Mouse (Mus musculus) heart, embryonic 13.5 days (tissue): ENCODE data around the gene Atp13a1. TPM values are rescaled to one million over a fixed set of nuclear protein-coding genes. Genes with fewer than 3 reads are reported as not detected.
A peak's percentile ranks its signal among the peaks of the same experiment; 100 is the strongest.

Experiments
- ATAC-seq: fragments of 200-750 bp; cut with Nextera tagmentation; 2 replicates; pipeline ENCODE4 v1.8.0; 2017; ENCODE audit warnings: moderate TSS enrichment; ENCODE audit not compliant: insufficient number of reproducible peaks, low FRiP score, low TSS enrichment; ENCODE audit errors: extremely low read depth
- H3K27ac ChIP-seq: fragments of 300-500 bp; sonication (generic); replicated peaks from 2 replicates; pipeline ENCODE4 v1.5.1; 2015; ENCODE audit warnings: moderate library complexity, mild to moderate bottlenecking, inconsistent platforms
- H3K27me3 ChIP-seq: fragments of 300-500 bp; sonication (generic); replicated peaks from 2 replicates; pipeline ENCODE4 v1.6.1; 2015; ENCODE audit warnings: mild to moderate bottlenecking, inconsistent platforms
- H3K36me3 ChIP-seq: fragments of 300-500 bp; sonication (generic); 2 replicates; pipeline ENCODE4 v1.6.1; 2015; ENCODE audit warnings: mild to moderate bottlenecking, inconsistent platforms
- H3K4me1 ChIP-seq: fragments of 300-500 bp; sonication (generic); 2 replicates; pipeline ENCODE4 v1.6.1; 2015; ENCODE audit warnings: inconsistent platforms
- H3K4me2 ChIP-seq: fragments of 300-500 bp; sonication (generic); 2 replicates; pipeline ENCODE4 v1.6.1; 2015; ENCODE audit warnings: inconsistent platforms, mild to moderate bottlenecking, moderate library complexity
- H3K4me3 ChIP-seq: fragments of 300-500 bp; sonication (generic); 2 replicates; pipeline ENCODE4 v1.5.1; 2015; ENCODE audit warnings: moderate library complexity, mild to moderate bottlenecking, inconsistent platforms
- H3K9ac ChIP-seq: fragments of 300-500 bp; sonication (generic); 2 replicates; pipeline ENCODE4 v1.6.1; 2015; ENCODE audit warnings: inconsistent platforms, mild to moderate bottlenecking, moderate library complexity
- H3K9me3 ChIP-seq: fragments of 300-500 bp; sonication (generic); 2 replicates; pipeline ENCODE4 v1.6.1; 2016; ENCODE audit warnings: inconsistent platforms
- WGBS: fragments of 180-500 bp; shearing (Covaris S2); methylation state at CpG from one replicate; pipeline ENCODE4 v1.1.7; 2015; ENCODE audit warnings: mixed read lengths; 5-methylcytosine and 5-hydroxymethylcytosine counted together
- polyA plus RNA-seq: library from polyadenylated mRNA; unstranded; fragments of >200 nt; fragmentation: Nextera tagmentation; extraction: Ambion mirVana; gene quantifications from 2 replicates; pipeline ENCODE4 v1.2.1, GENCODE M21; 2015

Atp13a1 gene
- polyA plus RNA-seq, 1 experiment from 2014 or later, result 25.3 TPM

GRCm38 (mm10) chr8:69777111-69777510, 13.9 kb upstream of the Atp13a1 start:
- ATAC-seq, result no peak
- H3K9ac ChIP-seq, result no peak overlapping the region
- H3K36me3 ChIP-seq, result no peaks in the 10 kb centered on the region
- no peak overlapping the region for H3K4me2 ChIP-seq
- H3K4me3 ChIP-seq, result no peak overlapping the region
- 56% methylated on average over 12 of the region's 12 CpGs for WGBS
- no peak overlapping the region for H3K27ac ChIP-seq
- H3K27me3 ChIP-seq, result no peaks in the 10 kb centered on the region
- peaks cover 25% of the 10 kb centered on the region for H3K4me1 ChIP-seq
- no peaks in the 10 kb centered on the region for H3K9me3 ChIP-seq

- H3K27ac ChIP-seq, result no peak overlapping the region
- H3K36me3 ChIP-seq, result peaks cover 10% of the 10 kb centered on the region
- H3K4me3 ChIP-seq, result no peak overlapping the region
- H3K9ac ChIP-seq, result no peak overlapping the region
- no peak for ATAC-seq
- no peaks in the 10 kb centered on the region for H3K27me3 ChIP-seq
- no peak overlapping the region for H3K4me2 ChIP-seq
- H3K4me1 ChIP-seq, result peaks cover 25% of the 10 kb centered on the region
- 83% methylated on average over 5 of the region's 5 CpGs for WGBS
- no peaks in the 10 kb centered on the region for H3K9me3 ChIP-seq
Observed at GRCm38 (mm10) chr8:69789105-69789504, 1.9 kb upstream of the Atp13a1 start.

- Histone ChIP-seq H3K9ac (peak overlapping the region; percentile 98; the same call in 1 of the 2 replicates), H3K9me3 (no peaks in the 10 kb centered on the region), H3K36me3 (peaks cover 17% of the 10 kb centered on the region), H3K27ac (no peak overlapping the region), H3K27me3 (no peaks in the 10 kb centered on the region), H3K4me1 (peaks cover 25% of the 10 kb centered on the region), H3K4me2 (peak overlapping the region; percentile 88), H3K4me3 (peak overlapping the region; percentile 100)
- WGBS, result 57% methylated on average over 5 of the region's 5 CpGs
- ATAC-seq, result no peak
Observed at GRCm38 (mm10) chr8:69789731-69790130, 1.2 kb upstream of the Atp13a1 start.

GRCm38 (mm10) chr8:69790364-69790763, 599 bp upstream of the Atp13a1 start:
- H3K9ac ChIP-seq, result peak overlapping the region; percentile 98
- H3K4me2 ChIP-seq, result peak overlapping the region; percentile 88
- H3K9me3 ChIP-seq, result no peaks in the 10 kb centered on the region
- peak overlapping the region; percentile 100 for H3K4me3 ChIP-seq
- 23% methylated on average over 11 of the region's 11 CpGs for WGBS
- peak overlapping the region; percentile 91 for H3K27ac ChIP-seq
- no peak for ATAC-seq
- no peaks in the 10 kb centered on the region for H3K27me3 ChIP-seq
- H3K4me1 ChIP-seq, result peaks cover 25% of the 10 kb centered on the region
- H3K36me3 ChIP-seq, result peaks cover 23% of the 10 kb centered on the region

GRCm38 (mm10) chr8:69791415-69792068, 579 bp downstream of the Atp13a1 start:
- H3K4me1 ChIP-seq, result peaks cover 25% of the 10 kb centered on the region
- H3K9ac ChIP-seq, result peak overlapping the region; percentile 98
- peak overlapping the region; percentile 91 for H3K27ac ChIP-seq
- ATAC-seq, result peak; percentile 47
- H3K27me3 ChIP-seq, result no peaks in the 10 kb centered on the region
- no peaks in the 10 kb centered on the region for H3K9me3 ChIP-seq
- under 1% methylated on average over 48 of the region's 48 CpGs for WGBS
- H3K36me3 ChIP-seq, result peaks cover 35% of the 10 kb centered on the region
- H3K4me3 ChIP-seq, result peak overlapping the region; percentile 100
- peak overlapping the region; percentile 88 for H3K4me2 ChIP-seq

- H3K4me1 ChIP-seq, result peaks cover 25% of the 10 kb centered on the region
- peaks cover 56% of the 10 kb centered on the region for H3K36me3 ChIP-seq
- no peak for ATAC-seq
- WGBS, result 92% methylated on average over 4 of the region's 4 CpGs
- H3K4me3 ChIP-seq, result no peak overlapping the region
- H3K27ac ChIP-seq, result no peak overlapping the region
- H3K9ac ChIP-seq, result no peak overlapping the region
- H3K4me2 ChIP-seq, result no peak overlapping the region
- no peaks in the 10 kb centered on the region for H3K9me3 ChIP-seq
- no peaks in the 10 kb centered on the region for H3K27me3 ChIP-seq
Observed at GRCm38 (mm10) chr8:69793666-69794065, 2.7 kb downstream of the Atp13a1 start.

- no peak overlapping the region for H3K4me2 ChIP-seq
- WGBS, result 94% methylated on average over 3 of the region's 3 CpGs
- H3K4me1 ChIP-seq, result peaks cover 25% of the 10 kb centered on the region
- no peaks in the 10 kb centered on the region for H3K27me3 ChIP-seq
- H3K9me3 ChIP-seq, result no peaks in the 10 kb centered on the region
- H3K9ac ChIP-seq, result no peak overlapping the region
- ATAC-seq, result no peak
- peaks cover 60% of the 10 kb centered on the region for H3K36me3 ChIP-seq
- no peak overlapping the region for H3K4me3 ChIP-seq
- no peak overlapping the region for H3K27ac ChIP-seq
Observed at GRCm38 (mm10) chr8:69794096-69794495, 3.1 kb downstream of the Atp13a1 start.

- peaks cover 22% of the 10 kb centered on the region for H3K4me1 ChIP-seq
- no peak overlapping the region for H3K27ac ChIP-seq
- WGBS, result 92% methylated on average over 6 of the region's 6 CpGs
- H3K36me3 ChIP-seq, result peaks cover 68% of the 10 kb centered on the region
- no peak overlapping the region for H3K9ac ChIP-seq
- ATAC-seq, result no peak
- H3K9me3 ChIP-seq, result no peaks in the 10 kb centered on the region
- H3K4me2 ChIP-seq, result no peak overlapping the region
- H3K27me3 ChIP-seq, result no peaks in the 10 kb centered on the region
- H3K4me3 ChIP-seq, result no peak overlapping the region
Observed at GRCm38 (mm10) chr8:69794901-69795300, 3.9 kb downstream of the Atp13a1 start.

- H3K4me3 ChIP-seq, result no peak overlapping the region
- 94% methylated on average over 16 of the region's 16 CpGs for WGBS
- H3K4me1 ChIP-seq, result peaks cover 15% of the 10 kb centered on the region
- H3K9me3 ChIP-seq, result no peaks in the 10 kb centered on the region
- no peak overlapping the region for H3K27ac ChIP-seq
- H3K36me3 ChIP-seq, result peaks cover 88% of the 10 kb centered on the region
- H3K4me2 ChIP-seq, result no peak overlapping the region
- no peaks in the 10 kb centered on the region for H3K27me3 ChIP-seq
- ATAC-seq, result no peak
- H3K9ac ChIP-seq, result no peak overlapping the region
Observed at GRCm38 (mm10) chr8:69796721-69797345, 5.9 kb downstream of the Atp13a1 start.

GRCm38 (mm10) chr8:69797661-69798060, 6.7 kb downstream of the Atp13a1 start:
- Histone ChIP-seq H3K9ac (no peak overlapping the region), H3K9me3 (no peaks in the 10 kb centered on the region), H3K27ac (no peak overlapping the region), H3K36me3 (peaks cover 94% of the 10 kb centered on the region), H3K4me3 (no peak overlapping the region), H3K27me3 (no peaks in the 10 kb centered on the region), H3K4me1 (peaks cover 6% of the 10 kb centered on the region), H3K4me2 (no peak overlapping the region)
- WGBS, result 90% methylated on average over 10 of the region's 10 CpGs
- no peak for ATAC-seq

- WGBS, result 89% methylated on average over 8 of the region's 8 CpGs
- H3K9me3 ChIP-seq, result no peaks in the 10 kb centered on the region
Observed at GRCm38 (mm10) chr8:69799261-69799660, 8.3 kb downstream of the Atp13a1 start.

GRCm38 (mm10) chr8:69799946-69800345, 9.0 kb downstream of the Atp13a1 start:
- no peaks in the 10 kb centered on the region for H3K9me3 ChIP-seq
- 93% methylated on average over 5 of the region's 5 CpGs for WGBS
- peaks cover 100% of the 10 kb centered on the region for H3K36me3 ChIP-seq
- no peak overlapping the region for H3K9ac ChIP-seq
- H3K4me1 ChIP-seq, result no peaks in the 10 kb centered on the region
- H3K4me2 ChIP-seq, result no peak overlapping the region
- H3K27ac ChIP-seq, result no peak overlapping the region
- H3K4me3 ChIP-seq, result no peak overlapping the region
- ATAC-seq, result no peak
- no peaks in the 10 kb centered on the region for H3K27me3 ChIP-seq

More at GRCm38 (mm10) chr8:69799261-69799660, 8.3 kb downstream of the Atp13a1 start:
- ATAC-seq, result no peak
- no peak overlapping the region for H3K4me2 ChIP-seq
- no peaks in the 10 kb centered on the region for H3K27me3 ChIP-seq
- no peak overlapping the region for H3K9ac ChIP-seq
- no peak overlapping the region for H3K4me3 ChIP-seq
- H3K27ac ChIP-seq, result no peak overlapping the region
- peaks cover 100% of the 10 kb centered on the region for H3K36me3 ChIP-seq
- H3K4me1 ChIP-seq, result no peaks in the 10 kb centered on the region
